Mouse (Mus musculus): ENCODE data around the gene Senp1.
A peak's percentile ranks its signal among the peaks of the same experiment; 100 is the strongest.

Senp1 gene

DNA sequence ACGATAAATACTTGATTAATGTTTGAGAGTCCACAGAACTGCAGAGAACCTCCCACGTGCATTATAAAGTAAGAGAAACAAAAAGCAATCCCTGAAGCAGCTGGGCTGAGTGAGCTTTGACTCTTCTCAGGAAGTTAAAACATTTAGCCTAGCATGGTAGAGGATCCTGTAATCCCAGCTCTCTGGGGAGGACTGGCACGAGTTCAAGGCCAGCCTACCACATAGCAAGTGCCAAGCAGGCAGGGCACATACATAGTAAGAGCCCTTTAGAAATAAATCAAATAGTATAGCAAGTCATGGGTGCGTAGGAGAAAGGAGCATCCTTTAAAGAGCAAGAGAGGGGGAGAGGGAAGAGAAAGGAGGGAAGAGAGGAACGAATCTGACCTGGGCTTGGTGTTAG is 27.7 kb downstream of the Senp1 start:
- no peak for ATAC-seq (ENCODE audit: insufficient number of reproducible peaks, low FRiP score, low TSS enrichment)

- 0 out of 2 replicates have a peak, but pooled peaks have one; percentile 36 for ATAC-seq (ENCODE audit: insufficient number of reproducible peaks, low FRiP score, low TSS enrichment)
Observed at GRCm38 (mm10) chr15:98055246-98055645, 38.3 kb downstream of the Senp1 start.

DNA sequence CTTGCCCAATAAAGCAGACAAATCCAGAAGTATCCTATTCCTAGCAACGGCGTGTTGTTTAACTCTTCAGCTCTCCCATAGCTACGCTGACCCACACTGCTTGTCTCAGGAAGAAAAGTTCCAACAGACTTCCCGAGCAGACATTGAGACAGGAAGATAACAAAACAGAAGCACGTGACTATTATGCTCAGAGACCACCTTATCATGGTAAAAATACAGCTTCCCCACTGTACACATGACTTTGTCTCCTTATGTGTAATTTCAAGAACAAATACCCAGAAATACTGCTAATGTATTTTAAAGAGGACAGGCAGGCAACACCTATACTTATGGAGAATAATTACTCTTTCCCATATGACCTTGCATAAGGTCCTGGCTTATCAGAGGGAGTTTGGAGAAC is 41.9 kb downstream of the Senp1 start:
- ATAC-seq (ENCODE audit: insufficient number of reproducible peaks, low FRiP score, low TSS enrichment): no peak

DNA sequence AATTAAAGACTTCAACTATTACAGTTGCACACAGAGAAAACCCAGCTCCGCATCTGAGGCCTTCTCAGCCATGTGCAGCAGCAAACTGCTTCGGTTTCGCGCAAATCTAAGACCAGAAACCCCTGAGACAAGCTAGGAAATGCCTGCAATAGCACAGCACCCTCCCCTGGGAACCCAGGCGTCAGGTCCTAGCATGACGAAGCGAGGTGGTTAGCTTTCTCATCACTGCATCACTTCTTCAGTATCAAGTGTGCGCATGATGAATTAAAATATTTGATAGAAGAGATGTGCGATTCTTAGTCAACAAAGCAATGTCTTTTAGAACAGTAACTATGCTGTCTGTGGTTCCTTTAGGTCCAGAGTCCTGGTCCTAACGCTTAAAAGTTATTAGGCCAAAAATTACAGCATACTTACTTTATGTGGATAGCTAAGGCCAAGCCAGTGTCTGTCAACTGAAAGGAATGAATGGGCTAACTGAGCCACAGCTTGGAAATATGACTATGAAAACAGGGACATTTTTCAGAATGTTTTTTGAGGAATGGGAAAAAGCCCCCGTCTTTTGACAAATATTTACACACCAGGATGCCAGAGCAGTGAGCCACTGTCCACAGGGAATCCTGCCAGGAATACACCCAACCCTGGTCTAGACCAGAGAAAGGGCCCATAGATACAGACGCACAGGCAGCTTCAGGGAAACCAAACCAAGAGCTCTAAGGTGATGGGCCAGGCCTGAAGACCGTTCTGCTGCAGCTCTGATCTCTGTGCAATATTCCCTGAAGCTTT is 44.4 kb downstream of the Senp1 start:
- no peak for ATAC-seq (ENCODE audit: insufficient number of reproducible peaks, low FRiP score, low TSS enrichment)

DNA sequence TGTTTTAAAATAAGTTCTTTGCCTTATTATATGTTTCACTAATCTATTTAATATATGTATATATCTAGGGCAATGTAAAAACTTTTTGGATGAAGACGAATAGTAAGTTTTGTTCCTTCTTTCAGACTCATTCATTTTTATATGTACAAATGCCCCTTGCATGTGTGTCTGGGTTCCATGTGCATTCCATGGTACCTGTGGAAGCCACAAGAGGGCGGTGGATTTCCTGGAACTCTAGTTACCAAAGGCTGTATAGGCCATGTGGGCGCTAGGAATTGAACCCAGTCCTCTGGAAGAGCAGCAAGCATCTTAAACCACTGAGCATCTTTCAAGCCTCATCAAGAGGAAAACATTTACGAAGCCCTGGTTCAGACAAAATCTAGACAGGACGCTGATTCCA is 49.2 kb downstream of the Senp1 start:
- no peak for ATAC-seq (ENCODE audit: insufficient number of reproducible peaks, low FRiP score, low TSS enrichment)

DNA sequence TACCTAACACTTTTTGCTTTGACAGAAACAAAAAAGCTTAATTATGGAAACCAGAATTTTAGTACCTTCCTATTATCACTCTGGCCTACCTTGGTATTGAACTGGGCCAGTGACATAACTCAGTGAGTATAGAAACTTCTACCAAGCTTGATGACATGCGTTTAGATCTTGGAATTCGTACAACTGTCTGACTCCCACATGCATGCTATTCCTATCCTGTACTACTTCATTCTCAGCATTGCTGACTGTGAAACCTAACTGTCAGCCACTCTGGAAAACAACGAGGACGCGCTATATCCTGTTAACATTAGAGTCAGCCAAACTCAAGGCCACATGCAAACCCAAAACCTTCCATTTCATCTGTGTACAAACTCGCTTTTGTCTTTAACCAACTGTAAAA is 49.6 kb downstream of the Senp1 start:
- ATAC-seq (ENCODE audit: insufficient number of reproducible peaks, low FRiP score, low TSS enrichment): no peak

DNA sequence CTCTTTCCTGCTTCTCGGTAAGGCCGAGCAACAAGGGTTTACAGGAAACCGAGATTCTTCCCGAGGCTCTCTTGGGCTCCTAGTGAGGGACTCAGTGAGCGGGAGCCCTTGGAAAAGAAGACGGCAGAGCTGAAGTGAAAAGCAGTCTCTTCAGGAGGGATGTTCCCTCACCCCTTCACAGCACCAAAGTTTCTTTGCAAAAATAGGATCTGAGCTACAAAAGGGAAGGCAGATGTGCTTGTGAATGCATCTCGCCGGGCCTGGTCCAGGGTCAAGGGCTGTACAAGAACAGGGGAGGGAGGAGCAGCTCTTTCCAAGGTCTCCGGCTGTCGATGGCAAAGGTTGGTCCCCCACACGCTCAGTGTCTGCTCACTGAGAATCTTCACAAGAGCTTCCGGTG is 51.0 kb downstream of the Senp1 start:
- ATAC-seq (ENCODE audit: insufficient number of reproducible peaks, low FRiP score, low TSS enrichment): no peak

GRCm38 (mm10) chr15:98039682-98040081 is 53.9 kb downstream of the Senp1 start:
- no peak for ATAC-seq (ENCODE audit: insufficient number of reproducible peaks, low FRiP score, low TSS enrichment)

DNA sequence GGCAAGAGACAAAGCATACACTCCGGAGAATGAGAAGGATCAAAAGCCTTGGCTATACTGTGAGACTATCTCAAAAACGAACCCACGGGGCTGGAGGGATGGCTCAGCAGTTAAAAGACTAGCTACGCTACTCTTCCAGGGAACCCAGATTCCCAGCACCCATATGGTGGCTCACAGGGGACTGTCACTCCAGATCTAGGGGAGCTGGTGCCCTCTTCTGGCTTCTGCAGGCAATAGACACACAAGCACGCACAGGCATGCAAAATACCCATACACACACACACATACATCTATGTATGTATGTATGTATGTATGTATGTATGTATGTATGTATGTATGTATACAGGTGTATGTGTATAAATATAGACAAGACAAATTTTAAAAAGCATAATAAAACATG is 57.0 kb downstream of the Senp1 start:
- no peak for ATAC-seq (ENCODE audit: insufficient number of reproducible peaks, low FRiP score, low TSS enrichment)

GRCm38 (mm10) chr15:98035076-98035755 is 58.3 kb downstream of the Senp1 start:
- no peak for ATAC-seq (ENCODE audit: insufficient number of reproducible peaks, low FRiP score, low TSS enrichment)

DNA sequence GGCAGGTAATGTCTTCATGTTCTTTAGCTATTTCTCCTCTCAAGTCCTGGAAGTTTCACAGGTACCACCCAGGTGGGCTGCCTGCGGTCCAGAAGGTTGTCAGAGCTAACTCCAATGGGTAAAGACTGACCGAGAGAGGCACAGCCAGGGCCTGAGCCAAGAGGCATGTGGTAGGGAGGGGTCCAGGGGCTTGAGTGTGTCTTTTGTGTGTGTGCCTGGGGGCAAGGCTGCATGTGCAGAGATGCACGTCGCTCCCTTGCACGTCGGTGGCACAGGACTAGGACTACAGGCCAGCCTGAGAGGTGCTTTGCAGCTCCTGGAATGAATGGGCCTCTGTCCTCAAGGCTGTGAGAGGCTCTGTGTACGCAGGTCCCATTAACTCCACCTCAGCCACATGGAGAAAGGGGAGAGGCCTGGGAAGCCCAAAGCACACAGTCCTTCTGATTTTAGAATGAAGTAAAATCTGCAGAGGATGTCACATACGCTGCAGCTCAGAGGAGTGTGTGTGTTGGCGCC is 60.3 kb downstream of the Senp1 start:
- no peak for ATAC-seq (ENCODE audit: insufficient number of reproducible peaks, low FRiP score, low TSS enrichment)

GRCm38 (mm10) chr15:98029798-98030197 is 63.7 kb downstream of the Senp1 start:
- ATAC-seq (ENCODE audit: insufficient number of reproducible peaks, low FRiP score, low TSS enrichment): no peak

- no peak for ATAC-seq (ENCODE audit: insufficient number of reproducible peaks, low FRiP score, low TSS enrichment)
Observed at GRCm38 (mm10) chr15:98026967-98027904, 66.3 kb downstream of the Senp1 start.

GRCm38 (mm10) chr15:98025611-98026010 is 67.9 kb downstream of the Senp1 start:
- no peak for ATAC-seq (ENCODE audit: insufficient number of reproducible peaks, low FRiP score, low TSS enrichment)

GRCm38 (mm10) chr15:98023137-98023536 is 70.4 kb downstream of the Senp1 start:
- ATAC-seq (ENCODE audit: insufficient number of reproducible peaks, low FRiP score, low TSS enrichment): no peak

DNA sequence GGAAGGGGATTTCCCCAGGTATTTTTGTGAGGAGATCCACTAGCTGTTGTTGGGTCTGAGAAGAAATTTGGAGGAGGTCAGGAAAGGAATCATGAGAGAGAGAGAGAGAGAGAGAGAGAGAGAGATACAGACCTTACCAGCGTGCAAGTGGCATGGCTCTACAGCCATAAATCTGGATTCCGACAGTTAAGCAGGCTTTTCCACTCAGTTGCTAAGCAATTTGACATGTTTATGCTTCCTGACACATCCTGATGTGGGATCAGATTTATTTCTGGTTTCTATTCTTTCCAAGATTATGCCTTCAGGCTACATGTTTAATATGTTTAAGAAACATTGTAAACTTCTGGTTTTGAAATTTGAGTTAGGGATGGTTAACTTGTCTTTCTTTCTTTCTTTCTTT is 71.7 kb downstream of the Senp1 start:
- no peak for ATAC-seq (ENCODE audit: insufficient number of reproducible peaks, low FRiP score, low TSS enrichment)

DNA sequence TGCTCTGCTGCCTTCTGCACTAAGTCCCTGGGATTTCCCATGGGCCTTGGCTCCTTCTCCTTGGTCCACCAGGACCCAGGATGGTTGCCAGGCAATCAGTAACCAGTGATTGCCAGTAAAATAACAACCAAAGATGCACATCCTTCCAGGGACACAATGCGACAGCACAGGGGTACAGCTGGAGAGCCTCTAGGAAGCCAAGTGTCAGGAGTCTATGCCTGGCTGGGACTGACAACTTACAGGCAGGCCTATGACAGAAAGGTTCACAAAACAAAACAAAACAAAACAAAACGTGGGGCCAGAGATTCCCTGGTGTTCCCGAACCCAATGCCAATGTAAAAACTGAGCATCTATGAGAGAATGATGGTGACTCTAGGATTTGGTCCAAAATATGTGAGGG is 74.5 kb downstream of the Senp1 start:
- ATAC-seq (ENCODE audit: insufficient number of reproducible peaks, low FRiP score, low TSS enrichment): no peak

GRCm38 (mm10) chr15:98017925-98018324 is 75.6 kb downstream of the Senp1 start:
- no peak for ATAC-seq (ENCODE audit: insufficient number of reproducible peaks, low FRiP score, low TSS enrichment)

DNA sequence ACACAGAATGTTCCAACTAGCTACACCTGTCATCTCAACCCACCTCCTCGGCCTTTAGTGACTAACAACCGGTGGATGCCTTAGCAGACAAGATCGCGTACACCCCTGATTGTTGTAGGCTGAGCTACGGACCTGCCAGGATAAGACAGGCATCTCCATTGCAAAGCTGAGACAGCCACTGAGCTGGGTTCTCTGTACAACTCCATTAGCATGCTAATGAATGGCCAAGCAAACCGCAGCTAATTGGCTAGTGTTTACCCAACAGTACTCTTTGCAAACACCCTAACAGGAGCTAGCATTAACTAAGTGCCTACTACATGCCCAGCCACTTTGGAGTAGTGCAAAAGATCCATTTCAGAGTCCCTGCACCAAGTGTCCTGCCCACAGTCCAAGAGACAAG is 80.7 kb downstream of the Senp1 start:
- ATAC-seq (ENCODE audit: insufficient number of reproducible peaks, low FRiP score, low TSS enrichment): no peak

DNA sequence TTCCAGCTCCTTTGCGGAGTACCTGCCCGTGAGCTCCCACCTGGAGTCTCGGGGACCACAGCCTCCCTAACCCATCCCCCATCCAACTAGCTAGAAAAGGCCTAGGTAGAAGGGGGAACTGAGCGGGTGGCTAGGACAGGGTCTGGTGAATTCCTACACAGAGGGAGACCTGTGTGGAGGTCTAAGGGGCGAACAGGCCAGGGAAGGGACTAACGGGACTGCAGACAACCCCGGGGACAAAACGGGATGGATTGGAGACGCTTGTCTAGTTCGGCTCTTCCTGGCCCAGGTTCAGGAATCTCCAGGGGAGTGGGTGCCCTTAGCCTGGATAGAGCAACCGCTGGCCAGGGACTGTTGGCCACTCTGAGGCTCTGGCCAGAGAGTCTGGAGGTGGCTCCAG is 88.4 kb downstream of the Senp1 start:
- ATAC-seq (ENCODE audit: insufficient number of reproducible peaks, low FRiP score, low TSS enrichment): no peak

GRCm38 (mm10) chr15:98004740-98005159 is 88.8 kb downstream of the Senp1 start:
- ATAC-seq (ENCODE audit: insufficient number of reproducible peaks, low FRiP score, low TSS enrichment): no peak
